Mouse (Mus musculus) MEL (cell line): Measurements from ENCODE around the gene Mepe.

Experiments
- BHLHE40 ChIP-seq: IDR thresholded peaks from 2 replicates; pipeline ENCODE4 v1.6.1; 2012; ENCODE audit warnings: low read depth, mild to moderate bottlenecking, inconsistent platforms, low read length, improper control_type of control experiment, borderline replicate concordance
- NELFE ChIP-seq: IDR thresholded peaks from 2 replicates; pipeline ENCODE4 v1.6.1; 2011; ENCODE audit warnings: low read depth, low read length, improper control_type of control experiment
- POLR2A ChIP-seq, 2 experiments: IDR thresholded peaks; 2 replicates each; pipeline ENCODE4 v1.6.1; 2011 to 2012; ENCODE audit warnings: low read length in 2 of 2, mild to moderate bottlenecking in 2 of 2, control low read depth in 1 of 2, improper control_type of control experiment in 1 of 2, low read depth in 1 of 2, moderate library complexity in 1 of 2; ENCODE audit not compliant: control insufficient read depth in 1 of 2, insufficient read depth in 1 of 2, poor library complexity in 1 of 2

DNA sequence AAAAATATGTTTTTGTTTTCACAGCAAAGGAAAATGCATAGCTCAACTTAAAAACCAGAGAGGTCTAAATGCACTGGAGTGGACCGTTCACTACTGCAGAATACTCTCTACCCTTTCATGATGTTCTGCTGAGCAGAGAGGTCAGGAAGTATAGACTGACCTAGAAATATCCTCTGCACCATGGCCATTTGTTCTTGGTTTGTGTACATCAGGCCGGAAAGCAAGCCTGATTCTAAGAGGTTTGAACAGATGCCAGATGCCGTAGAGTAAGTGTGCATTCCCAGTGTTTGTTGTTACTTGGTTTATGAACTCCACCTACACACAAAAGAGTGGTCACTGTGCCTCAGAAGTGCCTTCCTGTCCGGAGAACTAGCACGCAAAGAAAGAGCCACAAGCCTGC, 61.8 kb downstream of the Mepe start:
- TF ChIP-seq NELFE (no peak), POLR2A (IDR thresholded peaks at IDR 0.05; ENCODE audit: control insufficient read depth in 1 of 2, insufficient read depth in 1 of 2, low read depth in 1 of 2, low read length in 2 of 2, poor library complexity in 1 of 2) (no peak), BHLHE40 (no peak)
